Comparison of ENCODE assay signal across 9 mouse cellular contexts in genomic region chr17:27038335-27039050, GRCm38 (mm10). TPM values are rescaled to one million over a fixed set of nuclear protein-coding genes. Genes with fewer than 3 reads are reported as not detected.
DNase-seq lines count a peak whose midpoint lies in the region; ATAC-seq and TF ChIP-seq lines count a peak whose summit lies in the region.
"Had no signal": no experiment of that assay in that cellular context is flagged by ENCODE, and none has a peak within 500 bp of the region (broad histone marks: within the 10 kb centered on the region; RNA-seq: fewer than 3 reads in every experiment).

No protein-coding gene starts in this region.

- no peaks in the 10 kb centered on the region for H3K36me3 ChIP-seq in neural tube, embryonic 15.5 days
- H3K36me3 ChIP-seq in intestine, postnatal 0 days (ENCODE audit: control insufficient read depth, insufficient read depth): no peaks in the 10 kb centered on the region
- H3K36me3 ChIP-seq in stomach, postnatal 0 days (ENCODE audit: control insufficient read depth, insufficient read depth, low read length): no peaks in the 10 kb centered on the region

- WGBS in neural tube, embryonic 15.5 days: 44% methylated on average over 18 of the region's 18 CpGs
- 37% methylated on average over 18 of the region's 18 CpGs for WGBS in intestine, postnatal 0 days
- WGBS in stomach, postnatal 0 days: 24% methylated on average over 17 of the region's 18 CpGs

- TF ChIP-seq CTCF in intestine, postnatal 0 days (IDR thresholded peaks at IDR 0.05; ENCODE audit: low read depth): no peak
- no peak for TF ChIP-seq CTCF in stomach, postnatal 0 days (IDR thresholded peaks at IDR 0.05; ENCODE audit: low read depth)

- ATAC-seq in neural tube, embryonic 15.5 days (ENCODE audit: low FRiP score): no peak
- peak; percentile 77 for ATAC-seq in intestine, postnatal 0 days
- peak; percentile 88 for ATAC-seq in stomach, postnatal 0 days (ENCODE audit: low FRiP score, low TSS enrichment)
- ATAC-seq in megakaryocyte, adult 5-6 weeks (ENCODE audit: poor library complexity, severe bottlenecking): no peak

- no peak overlapping the region for H3K27ac ChIP-seq in neural tube, embryonic 15.5 days (replicated peaks)
- H3K27ac ChIP-seq in intestine, postnatal 0 days (ENCODE audit: low read depth, low read length): peak overlapping the region; percentile 76
- H3K27ac ChIP-seq in stomach, postnatal 0 days (replicated peaks): peak overlapping the region; percentile 88
- H3K27ac ChIP-seq: gastrocnemius, adult 2 months had no signal

- DNase-seq in adrenal gland, adult (ENCODE audit: inconsistent age in 2 of 2, low spot score in 1 of 2): peak; percentile 83 to 86
- DNase-seq in adrenal gland, postnatal 4 days (ENCODE audit: low spot score in 2 of 2): no peak
- peak; percentile 17 for DNase-seq in neural tube, embryonic 10.5 days (ENCODE audit: extremely low spot score, low spot score)
- peak; percentile 90 for DNase-seq in stomach, postnatal 0 days (ENCODE audit: low spot score)
- no peak for DNase-seq in spleen, postnatal 4 days (ENCODE audit: low spot score in 2 of 2)
- DNase-seq: gastrocnemius, adult 2 months had no signal

- no peak for TF ChIP-seq EP300 in stomach, postnatal 0 days (optimal IDR thresholded peaks at IDR 0.05)

- 0 out of 2 replicates have a peak, but pooled peaks cover 3% of the 10 kb centered on the region for H3K27me3 ChIP-seq in neural tube, embryonic 15.5 days (replicated peaks)
- no peaks in the 10 kb centered on the region for H3K27me3 ChIP-seq in intestine, postnatal 0 days (replicated peaks; ENCODE audit: control insufficient read depth, insufficient read depth, low read length)
- no peaks in the 10 kb centered on the region for H3K27me3 ChIP-seq in stomach, postnatal 0 days (ENCODE audit: control insufficient read depth, insufficient read depth, low read length)

- peaks cover 28% of the 10 kb centered on the region for H3K4me1 ChIP-seq in neural tube, embryonic 15.5 days
- peaks cover 9% of the 10 kb centered on the region for H3K4me1 ChIP-seq in intestine, postnatal 0 days (replicated peaks; ENCODE audit: control insufficient read depth, insufficient read depth, low read length)
- H3K4me1 ChIP-seq in stomach, postnatal 0 days (replicated peaks; ENCODE audit: control insufficient read depth, insufficient read depth): peaks cover 12% of the 10 kb centered on the region

- H3K9me3 ChIP-seq in neural tube, embryonic 15.5 days (replicated peaks): no peaks in the 10 kb centered on the region
- H3K9me3 ChIP-seq in intestine, postnatal 0 days (ENCODE audit: control insufficient read depth): no peaks in the 10 kb centered on the region
- no peaks in the 10 kb centered on the region for H3K9me3 ChIP-seq in stomach, postnatal 0 days (ENCODE audit: control insufficient read depth, low read length)

- H3K4me3 ChIP-seq in neural tube, embryonic 15.5 days (replicated peaks): no peak overlapping the region
- no peak overlapping the region for H3K4me3 ChIP-seq in intestine, postnatal 0 days (ENCODE audit: low read depth, low read length)
- H3K4me3 ChIP-seq in stomach, postnatal 0 days (ENCODE audit: low read depth, low read length): no peak overlapping the region
- H3K4me3 ChIP-seq: gastrocnemius, adult 2 months had no signal

- no peak overlapping the region for H3K4me2 ChIP-seq in neural tube, embryonic 15.5 days
- H3K4me2 ChIP-seq in intestine, postnatal 0 days (replicated peaks; ENCODE audit: low read depth): peak overlapping the region; percentile 46
- peak overlapping the region; percentile 27 for H3K4me2 ChIP-seq in stomach, postnatal 0 days (replicated peaks; ENCODE audit: low read depth)

- H3K9ac ChIP-seq in neural tube, embryonic 15.5 days (replicated peaks): no peak overlapping the region
- peak overlapping the region; percentile 34; the same call in 1 of the 2 replicates for H3K9ac ChIP-seq in intestine, postnatal 0 days (ENCODE audit: low read depth, low read length)
- H3K9ac ChIP-seq in stomach, postnatal 0 days (ENCODE audit: low read length): peak overlapping the region; percentile 27; the same call in 1 of the 2 replicates

RNA-seq across cellular contexts. Expression of gene Bak1, which starts 9.7 kb away (rescaled TPM):
- 10 to 100 TPM; 43.8 to 46.4 TPM for total RNA-seq in adrenal gland, postnatal 4 days (2021)
- polyA plus RNA-seq in neural tube, embryonic 15.5 days (2015; fragmentation: Nextera tagmentation; extraction: Ambion mirVana): 4.5 TPM in 2 replicates
- 18.1 and 18.2 TPM in 2 replicates for polyA plus RNA-seq in intestine, postnatal 0 days (2015; fragmentation: Nextera tagmentation; extraction: Ambion mirVana)
- 3.5 and 3.6 TPM in 2 replicates for polyA plus RNA-seq in stomach, postnatal 0 days (2015; fragmentation: Nextera tagmentation; extraction: Ambion mirVana)
- total RNA-seq in megakaryocyte, adult 5-6 weeks (2015): 115 and 120 TPM in 2 replicates
- total RNA-seq in megakaryocyte, adult 5-6 weeks (2017): 70.4 and 71.5 TPM in 2 replicates

RNA-seq across cellular contexts. Expression of gene Itpr3, which starts 18.6 kb away (rescaled TPM):
- 10 to 100 TPM; 13.6 to 19.4 TPM for total RNA-seq in adrenal gland, postnatal 4 days (2021)
- polyA plus RNA-seq in neural tube, embryonic 15.5 days (2015; fragmentation: Nextera tagmentation; extraction: Ambion mirVana): 0.82 and 2.9 TPM in 2 replicates
- 6.1 and 7.2 TPM in 2 replicates for polyA plus RNA-seq in intestine, postnatal 0 days (2015; fragmentation: Nextera tagmentation; extraction: Ambion mirVana)
- polyA plus RNA-seq in stomach, postnatal 0 days (2015; fragmentation: Nextera tagmentation; extraction: Ambion mirVana): 5.9 and 6.6 TPM in 2 replicates
- 5.9 and 6.2 TPM in 2 replicates for total RNA-seq in megakaryocyte, adult 5-6 weeks (2015)
- 10.9 and 12.2 TPM in 2 replicates for total RNA-seq in megakaryocyte, adult 5-6 weeks (2017)

Comparison
In these comparisons a context has a peak if more than half of its experiments do, and no peak if none do; other contexts are left out.
1. DNase-seq: peak in adrenal gland, adult (2 of 2), neural tube, embryonic 10.5 days (single experiment) and stomach, postnatal 0 days (single experiment); none in adrenal gland, postnatal 4 days (0 of 2) and spleen, postnatal 4 days (0 of 2).
2. ATAC-seq: peak in intestine, postnatal 0 days (single experiment) and stomach, postnatal 0 days (single experiment); none in neural tube, embryonic 15.5 days (single experiment) and megakaryocyte, adult 5-6 weeks (single experiment).